Mouse (Mus musculus): ENCODE measurements around the gene Ofcc1.

DNA sequence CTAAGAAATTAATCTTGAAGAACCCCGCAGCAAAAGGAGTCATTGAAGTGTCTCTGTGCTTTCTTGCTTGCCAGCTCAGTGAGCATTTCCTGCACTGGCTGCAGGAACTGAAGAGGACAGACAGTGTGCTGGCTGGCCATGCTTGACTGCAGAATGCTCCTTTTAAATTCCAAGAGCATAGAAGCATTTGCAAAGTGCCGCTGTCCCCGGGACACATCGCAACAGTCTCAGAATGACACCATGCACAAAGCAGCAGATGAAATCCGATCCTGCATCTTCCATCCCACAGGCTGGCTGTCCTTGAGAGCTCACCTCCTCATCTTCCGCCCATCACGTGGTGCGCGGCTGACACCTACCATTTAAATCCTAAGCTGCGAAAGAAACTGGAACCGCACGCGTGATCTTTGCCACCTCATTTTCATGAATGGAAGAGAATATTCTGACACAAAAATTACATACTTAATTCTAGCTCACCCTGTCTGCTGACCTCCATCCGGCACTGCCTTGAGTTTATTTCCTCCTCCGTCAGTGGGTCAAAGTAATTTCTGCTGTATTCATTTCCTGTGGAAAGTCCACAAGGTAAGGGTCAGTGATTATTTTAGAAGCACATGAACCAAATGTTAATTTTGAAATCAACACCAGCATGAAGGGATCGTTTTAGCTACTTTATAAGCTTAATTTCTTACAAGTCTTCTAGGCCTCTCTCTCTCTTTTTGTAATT is 98.0 kb downstream of the Ofcc1 start:
- TF ChIP-seq CTCF (IDR thresholded peaks at IDR 0.05; ENCODE audit: extremely low read depth, insufficient read length, insufficient replicate concordance, low read depth, low read length), result no peak
- TF ChIP-seq POLR2A (IDR thresholded peaks at IDR 0.05; ENCODE audit: low read depth, low read length), result no peak
